Mouse (Mus musculus) intestine, embryonic 16.5 days (tissue): ENCODE data around the gene Dpp3. TPM values are rescaled to one million over a fixed set of nuclear protein-coding genes. Genes with fewer than 3 reads are reported as not detected.
"Not testable (repeated sequence)": the region's sequence is repeated elsewhere in the genome, so short reads cannot be mapped to it uniquely, and the experiment has no call there.

Source experiments
- ATAC-seq: fragments of 200-750 bp; cut with Nextera tagmentation; 2 replicates; pipeline ENCODE4 v1.8.0; 2017; ENCODE audit warnings: moderate TSS enrichment, moderate library complexity
- H3K27ac ChIP-seq: fragments of 300-500 bp; sonication (generic); 2 replicates; pipeline ENCODE4 v1.5.1; 2014; ENCODE audit warnings: mild to moderate bottlenecking, low read length
- H3K27me3 ChIP-seq: fragments of 300-500 bp; sonication (generic); replicated peaks from 2 replicates; pipeline ENCODE4 v1.6.1; 2014; ENCODE audit warnings: low read length, control low read depth, mixed read lengths; ENCODE audit not compliant: control insufficient read depth, insufficient read depth
- H3K36me3 ChIP-seq: fragments of 300-500 bp; sonication (generic); 2 replicates; pipeline ENCODE4 v1.6.1; 2014; ENCODE audit warnings: low read length, control low read depth; ENCODE audit not compliant: control insufficient read depth, insufficient read depth
- H3K4me1 ChIP-seq: fragments of 300-500 bp; sonication (generic); 2 replicates; pipeline ENCODE4 v1.6.1; 2014; ENCODE audit warnings: low read length, control low read depth, mixed read lengths; ENCODE audit not compliant: control insufficient read depth, insufficient read depth
- H3K4me2 ChIP-seq: fragments of 300-500 bp; sonication (generic); 2 replicates; pipeline ENCODE4 v1.6.1; 2014; ENCODE audit warnings: low read depth, low read length, control low read depth
- H3K4me3 ChIP-seq: fragments of 300-500 bp; sonication (generic); 2 replicates; pipeline ENCODE4 v1.5.1; 2014; ENCODE audit warnings: mild to moderate bottlenecking, low read length
- H3K9ac ChIP-seq: fragments of 300-500 bp; sonication (generic); 2 replicates; pipeline ENCODE4 v1.6.1; 2014; ENCODE audit warnings: low read depth, low read length
- H3K9me3 ChIP-seq: fragments of 300-500 bp; sonication (generic); 2 replicates; pipeline ENCODE4 v1.6.1; 2016; ENCODE audit warnings: low read length, control low read depth; ENCODE audit not compliant: control insufficient read depth
- WGBS: fragments of 180-500 bp; shearing (Covaris S2); extraction: QIAGEN DNeasy Blood & Tissue Kit; methylation state at CpG from one replicate; pipeline ENCODE4 v1.1.7; 2014; 5-methylcytosine and 5-hydroxymethylcytosine counted together
- polyA plus RNA-seq: library from polyadenylated mRNA; unstranded; fragments of >200 nt; fragmentation: Nextera tagmentation; extraction: Ambion mirVana; gene quantifications from 2 replicates; pipeline ENCODE4 v1.2.1, GENCODE M21; 2015

Dpp3 gene
- 137 and 138 TPM in 2 replicates for polyA plus RNA-seq

GRCm38 (mm10) chr19:4927904-4928531, at the start of gene Dpp3:
Gene Dpp3, minus strand, starts transcription at chr19:4928287.
- peak within 1 kb of the TSS; percentile 75 for H3K4me3 ChIP-seq
- under 1% methylated on average over 32 of the region's 32 CpGs for WGBS
- peak; percentile 100 for ATAC-seq
- H3K9ac ChIP-seq: peak within 1 kb of the TSS; percentile 76
- H3K27me3 ChIP-seq: no peaks in the 10 kb centered on the region
- H3K9me3 ChIP-seq: no peaks in the 10 kb centered on the region
- H3K4me2 ChIP-seq: peak within 1 kb of the TSS; percentile 88
- peaks cover 18% of the 10 kb centered on the region for H3K36me3 ChIP-seq
- peak within 1 kb of the TSS; percentile 72 for H3K27ac ChIP-seq
- peaks cover 17% of the 10 kb centered on the region for H3K4me1 ChIP-seq

DNA sequence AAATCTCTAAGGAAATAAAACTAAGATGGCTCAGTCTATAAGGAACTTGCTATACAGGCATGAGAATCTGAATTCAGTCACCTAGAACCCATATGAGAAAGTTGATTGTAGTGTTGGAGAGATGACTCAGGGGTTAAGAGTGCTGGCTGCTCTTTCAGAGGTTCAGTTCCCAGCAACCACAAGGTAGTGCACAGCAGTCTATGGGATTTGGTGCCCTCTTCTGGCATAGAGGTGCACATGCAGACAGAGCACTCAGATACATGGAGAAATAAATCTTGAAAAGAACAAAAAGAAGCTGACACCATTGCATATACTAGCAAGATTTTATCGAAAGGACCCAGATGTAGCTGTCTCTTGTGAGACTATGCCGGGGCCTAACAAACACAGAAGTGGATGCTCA, 40.1 kb upstream of the Dpp3 start:
- no peak for ATAC-seq
- H3K36me3 ChIP-seq: peaks cover 14% of the 10 kb centered on the region
- H3K27ac ChIP-seq: no peak overlapping the region
- 72% methylated on average over 2 of the region's 2 CpGs for WGBS
- H3K4me1 ChIP-seq: no peaks in the 10 kb centered on the region; the same call in 1 of the 2 replicates
- no peak overlapping the region for H3K4me3 ChIP-seq
- no peaks in the 10 kb centered on the region for H3K9me3 ChIP-seq
- H3K4me2 ChIP-seq: no peak overlapping the region
- no peaks in the 10 kb centered on the region for H3K27me3 ChIP-seq
- H3K9ac ChIP-seq: no peak overlapping the region

DNA sequence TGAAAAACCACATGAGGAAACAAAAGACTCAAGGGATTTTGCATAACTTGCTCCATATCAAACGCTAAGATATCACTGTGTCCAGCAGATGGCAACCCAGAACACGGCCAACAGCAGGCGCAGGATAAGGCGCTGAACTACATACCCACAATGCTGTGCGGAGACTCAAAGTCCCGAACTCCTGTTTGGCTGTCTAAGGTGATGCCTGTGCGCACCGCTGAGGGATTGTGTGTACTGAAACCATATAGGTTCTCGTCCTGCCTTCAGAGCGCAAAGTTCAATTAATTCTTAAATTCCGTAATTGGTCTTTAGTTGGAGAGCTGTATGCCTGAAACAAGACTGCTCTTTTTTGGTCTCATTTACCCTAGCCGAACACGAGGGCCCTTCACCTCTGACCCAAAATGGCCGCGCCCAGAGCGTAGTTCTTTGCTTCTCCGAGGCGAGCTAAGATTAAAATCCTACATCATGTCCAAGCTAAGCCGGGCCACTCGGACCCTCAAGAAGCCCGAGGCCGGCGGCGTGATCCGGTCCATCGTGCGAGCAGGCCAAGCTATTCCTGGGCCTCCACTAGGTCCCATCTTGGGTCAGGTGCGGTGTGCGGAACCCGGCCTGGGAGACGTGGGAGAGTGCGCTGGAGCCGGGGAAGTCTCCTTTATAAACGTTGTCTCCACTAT, 34.0 kb upstream of the Dpp3 start, which contains the start of gene Mrpl11:
TSS of gene Mrpl11 (plus strand) at position 220 of the 674 bp plus-strand sequence.
- H3K4me3 ChIP-seq: peak within 1 kb of the TSS; percentile 97
- H3K9ac ChIP-seq: peak within 1 kb of the TSS; percentile 95
- peak; percentile 95 for ATAC-seq
- H3K4me1 ChIP-seq: peaks cover 7% of the 10 kb centered on the region
- WGBS: under 1% methylated on average over 34 of the region's 34 CpGs
- peak within 1 kb of the TSS; percentile 77 for H3K4me2 ChIP-seq
- peaks cover 14% of the 10 kb centered on the region for H3K36me3 ChIP-seq
- H3K9me3 ChIP-seq: no peaks in the 10 kb centered on the region
- peak within 1 kb of the TSS; percentile 79 for H3K27ac ChIP-seq
- H3K27me3 ChIP-seq: no peaks in the 10 kb centered on the region

- WGBS: 80% methylated on average over 9 of the region's 9 CpGs
- H3K27ac ChIP-seq, H3K4me1 ChIP-seq, H3K9ac ChIP-seq, H3K36me3 ChIP-seq, H3K27me3 ChIP-seq, ATAC-seq, H3K4me2 ChIP-seq, H3K4me3 ChIP-seq, H3K9me3 ChIP-seq: not testable (repeated sequence)
Measured at GRCm38 (mm10) chr19:4948641-4949040, 20.6 kb upstream of the Dpp3 start.

DNA sequence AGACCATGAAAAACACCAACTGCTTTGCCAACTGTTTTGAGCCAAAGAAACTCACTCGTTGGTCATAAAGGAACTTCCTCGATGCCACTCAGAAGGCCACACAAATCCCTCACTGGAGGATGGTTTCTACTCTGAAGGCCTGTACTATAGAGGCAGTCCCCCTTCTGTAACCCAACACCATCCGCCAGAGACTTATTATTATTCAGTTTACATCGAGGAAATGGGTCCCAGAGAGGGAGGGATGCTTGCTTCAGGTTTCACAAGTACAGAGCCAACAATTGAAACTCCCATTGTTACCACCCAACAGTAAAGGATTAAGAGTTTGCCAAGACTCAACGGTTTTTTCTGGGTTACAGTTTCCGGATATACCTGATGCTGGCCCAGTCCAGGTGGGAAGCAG, 17.5 kb upstream of the Dpp3 start:
- no peak overlapping the region for H3K4me3 ChIP-seq
- no peak overlapping the region for H3K9ac ChIP-seq
- H3K4me1 ChIP-seq: peaks cover 2% of the 10 kb centered on the region; the same call in 1 of the 2 replicates
- H3K27me3 ChIP-seq: no peaks in the 10 kb centered on the region
- H3K27ac ChIP-seq: no peak overlapping the region
- no peaks in the 10 kb centered on the region for H3K9me3 ChIP-seq
- no peaks in the 10 kb centered on the region for H3K36me3 ChIP-seq
- H3K4me2 ChIP-seq: no peak overlapping the region
- WGBS: 52% methylated on average over 6 of the region's 6 CpGs
- ATAC-seq: no peak

- H3K9me3 ChIP-seq: no peaks in the 10 kb centered on the region
- H3K36me3 ChIP-seq: no peaks in the 10 kb centered on the region
- H3K27me3 ChIP-seq: no peaks in the 10 kb centered on the region
- H3K27ac ChIP-seq: no peak overlapping the region
- H3K9ac ChIP-seq: peak overlapping the region; percentile 77
- ATAC-seq: peak; percentile 73
- peaks cover 2% of the 10 kb centered on the region; the same call in 1 of the 2 replicates for H3K4me1 ChIP-seq
- H3K4me3 ChIP-seq: peak overlapping the region; percentile 72
- WGBS: 4% methylated on average over 13 of the region's 13 CpGs
- peak overlapping the region; percentile 96 for H3K4me2 ChIP-seq
Measured at GRCm38 (mm10) chr19:4943253-4943588, 15.1 kb upstream of the Dpp3 start.

GRCm38 (mm10) chr19:4942551-4943252, 14.6 kb upstream of the Dpp3 start, which contains the start of gene Peli3:
Gene Peli3, minus strand, starts transcription at chr19:4943127.
- no peaks in the 10 kb centered on the region for H3K9me3 ChIP-seq
- peaks cover 2% of the 10 kb centered on the region; the same call in 1 of the 2 replicates for H3K4me1 ChIP-seq
- H3K36me3 ChIP-seq: no peaks in the 10 kb centered on the region
- no peaks in the 10 kb centered on the region for H3K27me3 ChIP-seq
- H3K9ac ChIP-seq: peak within 1 kb of the TSS; percentile 77
- peak within 1 kb of the TSS; percentile 72 for H3K4me3 ChIP-seq
- H3K4me2 ChIP-seq: peak within 1 kb of the TSS; percentile 96
- ATAC-seq: peak; percentile 98
- no peak within 1 kb of the TSS for H3K27ac ChIP-seq
- WGBS: under 1% methylated on average over 39 of the region's 55 CpGs

DNA sequence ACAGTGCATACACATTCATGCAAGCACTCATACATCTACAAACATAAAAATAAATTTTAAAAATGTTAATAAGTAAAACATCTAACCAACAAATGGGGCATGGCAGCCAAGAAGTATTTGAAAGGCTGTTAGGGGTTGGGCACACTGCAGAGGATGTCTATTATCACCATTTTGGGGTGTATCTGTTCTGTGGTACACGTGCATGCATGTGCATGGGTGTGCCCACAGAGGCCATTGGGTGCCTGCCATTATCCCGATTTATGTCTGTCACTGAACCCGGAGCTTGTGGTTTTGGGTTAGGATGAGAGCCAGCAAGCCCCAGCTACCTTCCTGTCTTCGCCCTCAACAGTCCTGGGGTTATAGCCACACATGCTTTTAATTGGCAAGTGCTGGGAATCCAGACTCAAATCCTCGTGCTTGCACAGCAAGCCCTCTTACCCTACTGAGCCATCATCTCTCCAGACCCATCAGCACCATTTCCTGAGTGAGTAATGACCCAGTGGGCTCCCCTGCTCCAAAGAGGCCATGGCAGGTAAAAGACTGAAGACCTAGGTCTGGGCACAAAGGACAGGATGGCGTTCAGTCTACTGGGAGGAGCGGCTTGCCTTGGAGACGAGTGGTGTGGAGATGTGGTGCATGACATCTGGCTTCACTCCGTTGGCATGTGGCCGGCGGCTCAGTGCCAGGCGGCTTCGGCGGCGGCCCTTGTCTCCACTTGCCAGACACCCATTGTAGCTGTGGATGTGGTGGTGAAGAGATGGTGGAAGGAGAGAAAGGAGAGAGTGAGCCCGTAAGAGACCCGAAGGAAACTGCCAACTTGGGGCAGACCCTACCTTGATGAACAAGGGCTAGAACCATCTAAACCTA, 9.6 kb upstream of the Dpp3 start:
- ATAC-seq: no peak
- Histone ChIP-seq H3K4me2 (no peak overlapping the region), H3K27ac (no peak overlapping the region), H3K36me3 (no peaks in the 10 kb centered on the region), H3K4me1 (no peaks in the 10 kb centered on the region), H3K9me3 (no peaks in the 10 kb centered on the region), H3K27me3 (no peaks in the 10 kb centered on the region), H3K9ac (no peak overlapping the region), H3K4me3 (no peak overlapping the region)
- WGBS: 89% methylated on average over 17 of the region's 17 CpGs
